Mouse (Mus musculus): Measurements from ENCODE around the gene Nt5c. TPM values are rescaled to one million over a fixed set of nuclear protein-coding genes. Genes with fewer than 3 reads are reported as not detected.
"Not testable (repeated sequence)": the region's sequence is repeated elsewhere in the genome, so short reads cannot be mapped to it uniquely, and the experiment has no call there.

Gene Nt5c
- 73.7 and 80.6 TPM in 2 replicates for polyA plus RNA-seq (2016; fragmentation: Nextera tagmentation; extraction: Ambion mirVana)

DNA sequence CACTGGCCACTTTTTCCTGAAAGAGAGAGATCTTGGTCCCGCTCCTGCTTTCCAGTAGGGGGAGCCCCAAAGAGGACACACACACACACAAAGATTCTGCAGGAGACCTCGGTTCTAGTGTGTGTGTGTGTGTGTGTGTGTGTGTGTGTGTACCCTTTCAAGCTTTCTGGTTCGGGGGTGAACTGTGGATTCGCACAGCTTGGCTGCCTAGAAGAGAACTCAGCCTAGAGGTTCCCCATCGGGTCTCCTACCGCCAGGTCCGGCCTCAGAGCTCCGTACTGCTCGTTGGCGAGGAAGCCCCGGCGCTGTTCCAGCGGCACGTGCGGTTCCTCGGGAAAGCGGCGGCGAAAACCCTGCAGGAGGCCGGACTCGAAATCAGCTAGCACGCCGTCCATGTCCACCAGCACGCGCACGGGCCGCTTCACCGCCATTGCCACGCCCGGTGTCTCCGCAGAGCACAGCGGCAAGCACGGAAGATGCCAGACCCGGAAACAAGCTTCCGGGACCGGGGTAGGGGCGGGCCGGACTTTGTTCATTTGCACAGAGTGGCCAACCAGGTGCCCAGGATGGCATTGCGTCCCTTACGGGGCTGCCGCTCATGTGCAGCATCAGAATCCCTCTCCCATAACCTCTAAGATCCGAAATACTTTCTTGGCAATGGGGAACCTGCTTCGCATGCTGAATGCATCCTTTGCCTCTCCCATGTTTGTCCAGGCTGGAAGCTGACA is at the start of gene Nt5c:
Gene Nt5c (minus strand): TSS at position 507 of the 728 bp plus-strand sequence.
- Histone ChIP-seq H3K36me3 (peaks cover 8% of the 10 kb centered on the region; the same call in 1 of the 2 replicates), H3K9me3 (no peaks in the 10 kb centered on the region), H3K9ac (peak within 1 kb of the TSS; percentile 67), H3K4me1 (peaks cover 13% of the 10 kb centered on the region), H3K27ac (peak within 1 kb of the TSS; percentile 87; the same call in 1 of the 2 replicates), H3K4me2 (replicated peaks) (peak within 1 kb of the TSS; percentile 80), H3K4me3 (peak within 1 kb of the TSS; percentile 65), H3K27me3 (no peaks in the 10 kb centered on the region)
- peak; percentile 79 for ATAC-seq (ENCODE audit: insufficient number of reproducible peaks, insufficient read depth, low FRiP score, low TSS enrichment)
- under 1% methylated on average over 43 of the region's 43 CpGs for WGBS

DNA sequence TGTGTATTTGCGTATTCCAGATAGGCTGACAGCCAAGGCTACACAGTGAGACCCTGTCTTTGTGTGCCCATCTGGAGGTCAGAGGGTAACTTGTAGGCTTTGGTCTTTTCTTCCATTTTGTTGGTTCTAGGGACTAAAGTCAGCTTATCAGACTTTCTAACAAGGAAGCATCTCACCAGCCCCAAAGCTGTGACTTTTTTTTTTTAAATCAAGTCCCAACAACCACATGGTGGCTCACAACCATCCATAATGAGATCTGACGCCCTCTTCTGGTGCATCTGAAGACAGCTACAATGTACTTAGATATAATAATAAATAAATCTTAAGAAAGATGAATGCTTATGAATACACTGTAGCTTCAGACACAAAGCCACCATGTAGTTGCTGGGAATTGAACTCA is 46.4 kb upstream of the Nt5c start:
- no peaks in the 10 kb centered on the region for H3K27me3 ChIP-seq
- H3K9me3 ChIP-seq = no peaks in the 10 kb centered on the region
- 62% methylated on average over 2 of the region's 2 CpGs for WGBS
- no peak overlapping the region for H3K27ac ChIP-seq
- peaks cover 13% of the 10 kb centered on the region; the same call in 1 of the 2 replicates for H3K4me1 ChIP-seq
- ATAC-seq (ENCODE audit: insufficient number of reproducible peaks, insufficient read depth, low FRiP score, low TSS enrichment) = no peak
- H3K9ac ChIP-seq = no peak overlapping the region
- H3K4me2 ChIP-seq (replicated peaks) = no peak overlapping the region
- H3K4me3 ChIP-seq = no peak overlapping the region
- H3K36me3 ChIP-seq = peaks cover 7% of the 10 kb centered on the region

DNA sequence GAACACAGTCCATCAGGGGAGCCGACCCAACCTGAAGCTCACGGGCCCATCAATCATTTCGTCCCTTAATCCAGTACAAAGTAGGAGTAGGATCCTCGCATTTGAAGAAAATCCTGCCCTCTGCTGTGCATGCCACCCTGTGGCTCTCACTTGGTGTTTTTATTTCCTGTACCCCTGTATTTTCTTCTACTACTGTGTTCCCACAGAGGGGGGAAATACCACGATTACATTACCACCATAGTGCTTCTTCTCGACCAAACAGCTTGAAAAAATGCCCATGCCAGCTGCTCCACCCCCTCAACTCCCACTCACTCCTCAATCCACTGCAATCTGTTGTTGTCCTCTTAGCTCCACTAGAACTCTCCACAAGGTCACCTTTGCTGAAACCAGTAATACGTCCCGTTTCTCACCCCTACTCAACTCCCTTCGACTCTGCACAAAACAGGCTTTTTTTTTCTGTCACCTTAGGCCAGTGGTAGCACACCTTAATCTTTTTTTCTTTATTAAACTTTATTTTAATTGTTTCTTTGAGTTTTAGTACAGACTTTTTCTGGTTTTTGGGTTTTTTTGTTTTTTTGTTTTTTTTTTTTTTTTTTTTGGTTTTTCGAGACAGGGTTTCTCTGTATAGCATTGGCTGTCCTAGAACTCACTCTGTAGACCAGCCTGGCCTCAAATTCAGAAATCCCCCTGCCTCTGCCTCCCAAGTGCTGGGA is 45.4 kb upstream of the Nt5c start:
- no peaks in the 10 kb centered on the region for H3K9me3 ChIP-seq
- ATAC-seq (ENCODE audit: insufficient number of reproducible peaks, insufficient read depth, low FRiP score, low TSS enrichment) = 0 out of 2 replicates have a peak, but pooled peaks have one; percentile 10
- H3K27me3 ChIP-seq = no peaks in the 10 kb centered on the region
- H3K9ac ChIP-seq = peak overlapping the region; percentile 5; the same call in 1 of the 2 replicates
- peaks cover 17% of the 10 kb centered on the region for H3K36me3 ChIP-seq
- WGBS = 89% methylated on average over 10 of the region's 10 CpGs
- peak overlapping the region; percentile 100 for H3K27ac ChIP-seq
- peaks cover 13% of the 10 kb centered on the region; the same call in 1 of the 2 replicates for H3K4me1 ChIP-seq
- H3K4me3 ChIP-seq = peak overlapping the region; percentile 93
- peak overlapping the region; percentile 46 for H3K4me2 ChIP-seq (replicated peaks)

DNA sequence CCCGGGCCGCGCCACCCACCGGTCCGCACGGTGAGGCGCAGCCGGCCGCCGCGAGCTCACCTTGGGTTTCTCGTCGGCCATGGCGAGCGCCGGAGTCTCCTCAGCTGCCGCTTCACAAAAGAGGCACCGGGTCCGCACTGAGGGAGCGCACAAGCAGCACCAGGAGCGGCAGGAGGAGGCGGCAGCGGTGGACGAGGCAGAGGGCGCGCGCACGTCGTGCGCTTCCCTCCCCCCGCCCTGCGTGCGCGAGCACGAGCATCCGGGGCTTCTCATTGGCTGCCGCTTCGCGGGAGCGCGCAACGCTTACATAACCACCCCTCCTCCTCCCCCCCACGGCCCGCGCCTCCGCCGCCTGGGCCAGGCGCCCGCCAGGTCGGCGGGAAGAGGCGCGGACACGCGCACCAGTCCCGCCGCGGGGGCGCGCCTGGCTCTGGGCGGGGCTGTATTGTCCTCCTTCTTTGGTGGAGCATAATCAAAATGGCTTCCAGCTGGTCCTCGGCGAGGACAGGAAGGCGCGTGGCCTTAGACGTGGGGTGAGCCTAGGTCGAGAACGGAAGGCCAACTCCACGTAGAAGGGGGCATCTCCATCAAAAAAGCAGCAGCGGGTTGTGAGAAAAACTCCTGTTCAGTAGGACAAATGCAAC is 44.5 kb upstream of the Nt5c start, which contains the start of gene Sumo2:
Gene Sumo2 (minus strand): TSS at position 239 of the 644 bp plus-strand sequence.
- 1% methylated on average over 64 of the region's 70 CpGs for WGBS

DNA sequence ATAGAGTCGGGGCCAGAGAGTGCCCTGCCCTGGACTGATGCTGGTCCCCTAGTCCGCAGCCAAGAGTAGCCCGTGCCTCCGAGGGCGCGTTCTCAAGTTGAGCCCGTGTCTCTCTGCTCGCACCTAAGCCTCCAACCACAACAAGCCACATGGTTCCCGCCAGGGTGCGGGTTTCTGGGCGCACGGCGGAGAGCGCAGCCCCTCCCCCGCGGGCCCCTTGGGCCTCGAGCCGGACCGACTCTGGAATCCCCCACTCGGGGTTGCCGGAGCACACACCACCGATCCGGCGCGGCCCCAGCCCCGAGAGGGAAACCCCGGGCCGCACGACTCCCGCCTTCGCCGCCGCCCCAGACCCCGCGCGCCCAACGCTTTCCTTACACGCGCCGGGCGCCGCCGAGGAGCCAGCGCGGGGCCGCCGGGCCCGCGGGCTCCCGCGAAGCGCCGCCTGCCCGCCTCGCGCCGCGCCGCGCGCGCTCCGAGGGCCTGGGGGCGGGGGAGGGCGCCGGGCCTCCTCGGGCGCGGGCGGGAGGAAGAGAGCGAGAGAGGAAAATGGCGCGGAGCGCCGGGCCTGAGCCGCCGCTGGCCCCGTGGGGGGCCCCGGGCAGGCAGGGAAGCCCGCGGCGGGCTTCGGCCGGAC is 43.9 kb upstream of the Nt5c start:
- peak; percentile 42 for ATAC-seq (ENCODE audit: insufficient number of reproducible peaks, insufficient read depth, low FRiP score, low TSS enrichment)
- 1% methylated on average over 74 of the region's 84 CpGs for WGBS

More for the DNA sequence above, 44.5 kb upstream of the Nt5c start, which contains the start of gene Sumo2:
- ATAC-seq (ENCODE audit: insufficient number of reproducible peaks, insufficient read depth, low FRiP score, low TSS enrichment) = peak; percentile 76
- H3K4me3 ChIP-seq = peak within 1 kb of the TSS; percentile 93
- H3K27me3 ChIP-seq = no peaks in the 10 kb centered on the region
- H3K4me2 ChIP-seq (replicated peaks) = peak within 1 kb of the TSS; percentile 84
- H3K9me3 ChIP-seq = no peaks in the 10 kb centered on the region
- H3K9ac ChIP-seq = peak within 1 kb of the TSS; percentile 98
- H3K4me1 ChIP-seq = peaks cover 13% of the 10 kb centered on the region; the same call in 1 of the 2 replicates
- peak within 1 kb of the TSS; percentile 100 for H3K27ac ChIP-seq
- H3K36me3 ChIP-seq = peaks cover 26% of the 10 kb centered on the region

DNA sequence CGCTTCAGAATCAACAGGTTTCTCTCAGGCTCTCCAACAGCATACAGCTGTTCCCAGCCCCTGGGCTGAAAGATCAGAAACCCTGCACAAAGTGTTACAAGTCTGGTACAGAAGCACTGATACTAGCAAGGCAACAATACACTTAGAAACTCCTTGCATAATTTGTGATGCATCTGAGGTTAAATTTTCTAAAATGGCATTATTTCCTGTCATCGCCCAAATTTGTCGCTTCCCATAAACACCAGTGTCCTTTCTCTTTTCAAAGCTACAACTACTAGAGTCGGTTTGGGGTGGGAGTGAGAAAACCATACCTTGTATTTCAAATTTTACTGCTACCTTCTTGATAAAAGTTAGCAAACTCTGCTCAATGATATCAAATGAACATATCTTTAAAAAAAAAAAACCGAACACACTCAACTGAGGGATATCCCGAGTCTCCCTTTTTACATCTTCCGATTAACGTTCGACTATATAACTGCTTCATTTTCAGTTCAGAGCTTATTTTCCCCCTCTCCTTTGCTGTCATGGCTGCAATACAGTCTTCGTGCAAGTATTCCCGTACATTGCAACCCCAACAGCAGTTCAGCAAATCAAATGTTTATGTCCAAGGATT is 43.2 kb upstream of the Nt5c start:
- Histone ChIP-seq H3K27ac (peak overlapping the region; percentile 100), H3K4me3 (peak overlapping the region; percentile 93), H3K27me3 (no peaks in the 10 kb centered on the region), H3K9me3 (no peaks in the 10 kb centered on the region), H3K4me1 (peaks cover 13% of the 10 kb centered on the region; the same call in 1 of the 2 replicates), H3K9ac (peak overlapping the region; percentile 98), H3K4me2 (replicated peaks) (peak overlapping the region; percentile 84), H3K36me3 (peaks cover 34% of the 10 kb centered on the region)
- no peak for ATAC-seq (ENCODE audit: insufficient number of reproducible peaks, insufficient read depth, low FRiP score, low TSS enrichment)
- 6% methylated on average over 11 of the region's 11 CpGs for WGBS

More for the DNA sequence above, 43.9 kb upstream of the Nt5c start:
- H3K36me3 ChIP-seq = peaks cover 28% of the 10 kb centered on the region
- no peaks in the 10 kb centered on the region for H3K9me3 ChIP-seq
- peak overlapping the region; percentile 100 for H3K27ac ChIP-seq
- peaks cover 13% of the 10 kb centered on the region; the same call in 1 of the 2 replicates for H3K4me1 ChIP-seq
- peak overlapping the region; percentile 84 for H3K4me2 ChIP-seq (replicated peaks)
- H3K27me3 ChIP-seq = no peaks in the 10 kb centered on the region
- H3K4me3 ChIP-seq = peak overlapping the region; percentile 93
- peak overlapping the region; percentile 98 for H3K9ac ChIP-seq

DNA sequence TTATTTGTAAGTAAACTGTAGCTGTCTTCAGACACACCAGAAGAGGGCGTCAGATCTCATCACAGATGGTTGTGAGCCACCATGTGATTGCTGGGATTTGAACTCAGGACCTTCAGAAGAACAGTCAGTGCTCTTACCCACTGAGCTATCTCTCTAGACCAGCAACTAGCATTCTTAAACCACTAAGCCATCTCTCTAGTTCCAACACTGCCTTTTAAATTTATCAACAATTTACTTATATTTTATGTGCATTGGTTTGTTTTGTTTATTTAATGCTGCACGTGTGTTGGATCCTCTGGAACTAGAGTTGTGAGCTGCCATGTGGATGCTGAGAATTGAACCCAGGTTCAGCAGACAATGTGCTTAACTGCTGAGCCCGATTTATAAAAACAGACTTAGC is 34.8 kb upstream of the Nt5c start:
- not testable (repeated sequence) for H3K4me3 ChIP-seq; H3K27me3 ChIP-seq; H3K9ac ChIP-seq; H3K4me1 ChIP-seq; ATAC-seq (ENCODE audit: insufficient number of reproducible peaks, insufficient read depth, low FRiP score, low TSS enrichment); H3K27ac ChIP-seq; H3K4me2 ChIP-seq (replicated peaks); H3K9me3 ChIP-seq
- 77% methylated on average over 3 of the region's 3 CpGs for WGBS
- peaks cover 71% of the 10 kb centered on the region for H3K36me3 ChIP-seq

DNA sequence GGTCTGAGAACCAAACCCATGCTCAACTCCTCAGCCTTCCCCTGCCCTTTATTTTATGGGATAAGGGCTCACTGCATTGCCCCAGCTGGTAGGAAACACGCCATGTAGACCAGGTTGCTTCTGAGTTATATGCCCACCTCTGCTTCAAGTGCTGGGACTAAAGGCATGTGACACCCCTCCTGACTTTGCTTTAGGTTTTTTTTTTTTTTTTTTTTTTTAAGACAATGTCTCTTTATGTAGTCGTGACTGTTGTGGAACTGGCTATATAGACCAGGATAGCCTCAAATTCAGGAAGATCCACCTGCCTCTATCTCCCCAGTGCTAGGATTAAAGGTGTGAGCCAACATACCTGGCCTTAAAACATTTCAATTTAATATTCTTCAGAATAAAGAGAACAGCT is 31.0 kb upstream of the Nt5c start:
- H3K27ac ChIP-seq = no peak overlapping the region
- no peak overlapping the region for H3K4me2 ChIP-seq (replicated peaks)
- H3K36me3 ChIP-seq = peaks cover 47% of the 10 kb centered on the region
- H3K4me1 ChIP-seq = no peaks in the 10 kb centered on the region
- WGBS = 82% methylated on average over 2 of the region's 2 CpGs
- no peaks in the 10 kb centered on the region for H3K27me3 ChIP-seq
- H3K9ac ChIP-seq = no peak overlapping the region
- H3K4me3 ChIP-seq = no peak overlapping the region
- ATAC-seq (ENCODE audit: insufficient number of reproducible peaks, insufficient read depth, low FRiP score, low TSS enrichment) = no peak
- H3K9me3 ChIP-seq = no peaks in the 10 kb centered on the region

DNA sequence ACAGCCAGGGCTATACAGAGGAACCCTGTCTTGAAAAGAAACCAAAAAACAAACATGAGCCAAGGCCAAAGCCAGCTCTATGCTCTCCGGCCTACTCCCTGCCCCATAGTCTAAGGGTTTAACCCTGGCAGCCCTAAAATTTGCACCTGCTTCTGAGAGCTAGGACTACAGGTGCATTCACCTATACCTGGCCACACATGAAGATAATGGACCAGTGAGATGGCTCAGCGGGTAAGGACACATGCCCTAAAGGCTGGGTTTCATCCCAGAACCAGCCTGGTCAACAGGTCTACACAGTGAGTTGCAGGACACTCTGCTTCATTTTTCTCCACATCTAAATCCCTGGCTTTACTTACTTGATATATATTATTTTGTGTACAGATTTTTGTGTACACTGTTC is 30.6 kb upstream of the Nt5c start:
- WGBS = 95% methylated on average over 2 of the region's 2 CpGs

DNA sequence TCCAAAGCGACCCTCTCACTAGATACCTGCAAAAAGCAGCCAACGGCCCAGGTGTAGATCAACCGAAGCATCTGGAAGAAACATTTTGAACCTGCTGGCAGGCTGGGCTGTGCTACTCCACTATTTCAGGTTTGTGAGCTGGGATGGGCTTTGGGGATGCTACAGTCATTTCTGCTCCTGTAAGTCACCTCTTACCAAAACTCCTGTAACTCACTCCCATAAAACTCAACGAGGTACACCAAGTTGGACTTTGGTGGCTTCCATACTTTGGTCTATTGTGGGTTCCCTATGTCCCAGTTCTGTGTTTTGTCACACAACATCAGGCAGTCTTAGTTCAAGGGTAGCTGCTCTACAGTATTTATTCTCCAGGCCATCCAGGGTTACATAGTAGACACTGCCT is 29.4 kb upstream of the Nt5c start:
- Histone ChIP-seq H3K9ac (no peak overlapping the region), H3K4me1 (no peaks in the 10 kb centered on the region), H3K4me2 (replicated peaks) (no peak overlapping the region), H3K4me3 (no peak overlapping the region), H3K36me3 (peaks cover 32% of the 10 kb centered on the region), H3K27me3 (no peaks in the 10 kb centered on the region), H3K9me3 (no peaks in the 10 kb centered on the region), H3K27ac (no peak overlapping the region)
- 82% methylated on average over 4 of the region's 4 CpGs for WGBS
- ATAC-seq (ENCODE audit: insufficient number of reproducible peaks, insufficient read depth, low FRiP score, low TSS enrichment) = no peak

More for the DNA sequence above, 30.6 kb upstream of the Nt5c start:
- Histone ChIP-seq H3K9me3 (no peaks in the 10 kb centered on the region), H3K4me2 (replicated peaks) (no peak overlapping the region), H3K27ac (no peak overlapping the region), H3K36me3 (peaks cover 43% of the 10 kb centered on the region), H3K4me1 (no peaks in the 10 kb centered on the region), H3K9ac (no peak overlapping the region), H3K27me3 (no peaks in the 10 kb centered on the region), H3K4me3 (no peak overlapping the region)
- no peak for ATAC-seq (ENCODE audit: insufficient number of reproducible peaks, insufficient read depth, low FRiP score, low TSS enrichment)

DNA sequence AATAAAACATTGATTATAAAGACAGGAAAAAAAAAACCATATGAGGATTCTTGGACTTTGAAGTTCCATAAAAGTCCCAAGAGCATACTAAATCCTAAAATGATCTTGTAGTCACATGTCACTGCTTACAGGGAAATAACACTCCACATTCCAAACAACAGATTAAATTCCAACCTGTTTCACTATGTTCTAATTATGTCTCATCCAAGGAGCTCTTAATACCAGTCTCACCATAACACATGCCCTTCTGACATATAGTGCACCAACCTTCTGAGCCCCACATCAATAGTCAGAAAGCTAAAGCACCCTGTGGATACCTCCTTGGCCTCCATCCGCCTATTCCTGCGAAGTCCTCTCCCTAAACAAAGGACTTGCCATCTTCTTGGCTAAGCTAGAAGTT is 28.6 kb upstream of the Nt5c start:
- no peak overlapping the region for H3K4me2 ChIP-seq (replicated peaks)
- no peaks in the 10 kb centered on the region for H3K9me3 ChIP-seq
- no peak overlapping the region for H3K4me3 ChIP-seq
- H3K27me3 ChIP-seq = no peaks in the 10 kb centered on the region
- H3K36me3 ChIP-seq = peaks cover 23% of the 10 kb centered on the region
- WGBS = 77% methylated on average over 2 of the region's 2 CpGs
- H3K4me1 ChIP-seq = no peaks in the 10 kb centered on the region
- H3K27ac ChIP-seq = no peak overlapping the region
- ATAC-seq (ENCODE audit: insufficient number of reproducible peaks, insufficient read depth, low FRiP score, low TSS enrichment) = no peak
- no peak overlapping the region for H3K9ac ChIP-seq

Measured in embryonic facial prominence, embryonic 12.5 days (tissue).